Mouse (Mus musculus) CH12.LX (cell line): ENCODE data around the gene Slc39a9.

Experiments used
- GABPA ChIP-seq: IDR thresholded peaks from 2 replicates; pipeline ENCODE4 v1.6.1; 2012; ENCODE audit warnings: low read depth, low read length, improper control_type of control experiment, inconsistent platforms; ENCODE audit not compliant: insufficient replicate concordance
- HCFC1 ChIP-seq: IDR thresholded peaks from 2 replicates; pipeline ENCODE4 v1.6.1; 2012; ENCODE audit warnings: low read depth, mild to moderate bottlenecking, inconsistent platforms, low read length, improper control_type of control experiment
- POLR2A ChIP-seq: IDR thresholded peaks from 2 replicates; pipeline ENCODE4 v1.6.1; 2011; ENCODE audit warnings: low read depth, mild to moderate bottlenecking, improper control_type of control experiment, low read length
- UBTF ChIP-seq: IDR thresholded peaks from 2 replicates; pipeline ENCODE4 v1.6.1; 2012; ENCODE audit warnings: low read depth, mild to moderate bottlenecking, inconsistent platforms, low read length, improper control_type of control experiment, moderate library complexity
- ZKSCAN1 ChIP-seq: IDR thresholded peaks from 2 replicates; pipeline ENCODE4 v1.6.1; 2012; ENCODE audit warnings: low read depth, inconsistent platforms, low read length, improper control_type of control experiment, borderline replicate concordance

DNA sequence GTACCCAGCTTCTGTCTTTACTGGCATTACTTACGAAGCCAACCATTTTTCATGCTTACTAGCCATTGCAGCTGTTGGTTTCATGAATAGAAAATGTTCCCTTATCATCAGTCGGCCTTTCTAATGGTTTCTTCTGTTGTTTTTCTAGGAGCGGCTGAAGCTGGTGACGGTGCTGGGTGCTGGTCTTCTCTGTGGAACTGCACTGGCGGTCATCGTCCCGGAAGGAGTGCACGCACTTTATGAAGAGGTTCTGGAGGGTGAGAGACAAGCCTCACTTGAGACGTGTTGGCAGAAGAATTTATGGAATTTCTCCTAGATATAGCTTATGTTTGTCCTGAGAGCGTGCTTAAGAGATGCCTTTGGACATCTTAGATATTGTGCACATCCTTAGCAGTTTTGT lies 18.6 kb downstream of the Slc39a9 start:
- no peak for TF ChIP-seq UBTF
- TF ChIP-seq HCFC1: no peak
- TF ChIP-seq POLR2A: no peak
- TF ChIP-seq GABPA: no peak
- no peak for TF ChIP-seq ZKSCAN1
